Mouse (Mus musculus): ENCODE measurements around the gene Strip2.

DNA sequence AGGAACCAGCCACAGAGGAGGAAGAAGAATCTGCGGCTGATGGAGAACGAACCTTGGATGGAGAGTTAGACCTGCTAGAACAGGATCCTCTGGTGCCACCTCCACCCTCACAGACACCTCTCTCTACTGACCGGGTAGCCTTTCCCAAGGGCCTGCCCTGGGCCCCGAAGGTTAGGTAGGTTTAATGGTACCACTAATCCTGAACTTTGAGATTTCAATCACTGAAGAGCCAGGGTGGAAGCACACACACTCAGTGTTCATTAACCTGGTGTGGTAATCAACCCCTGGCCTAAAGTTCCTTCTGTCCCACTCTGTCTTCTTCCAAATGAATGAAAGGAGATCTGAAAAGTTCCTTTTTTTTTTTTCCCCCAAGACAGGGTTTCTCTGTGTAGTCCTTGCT lies 14.4 kb downstream of the Strip2 start:
- no peak for TF ChIP-seq CTCF (IDR thresholded peaks at IDR 0.05; ENCODE audit: low read depth, low read length)
- no peak for TF ChIP-seq GATA1 (IDR thresholded peaks at IDR 0.05; ENCODE audit: borderline replicate concordance, low read length)
- TF ChIP-seq TAL1 (conservative IDR thresholded peaks at IDR 0.05; ENCODE audit: low read depth, low read length), result no peak

Data from G1E (cell line).